Mouse (Mus musculus) A20 (cell line): ENCODE data around the gene Gorab.

Experiments used
- DNase-seq: peaks from one replicate; pipeline ENCODE4 v3.0.0-alpha.2; 2011; ENCODE audit warnings: low read depth, low spot score

The Gorab gene

GRCm38 (mm10) chr1:163403498-163404126 lies at the start of gene Gorab:
TSS of gene Gorab (minus strand) at chr1:163403669.
- peak; percentile 96 for DNase-seq

- DNase-seq, result no peak
Measured at GRCm38 (mm10) chr1:163443832-163444231, 40.4 kb upstream of the Gorab start.

- no peak for DNase-seq
Measured at GRCm38 (mm10) chr1:163439002-163439401, 35.5 kb upstream of the Gorab start.

DNA sequence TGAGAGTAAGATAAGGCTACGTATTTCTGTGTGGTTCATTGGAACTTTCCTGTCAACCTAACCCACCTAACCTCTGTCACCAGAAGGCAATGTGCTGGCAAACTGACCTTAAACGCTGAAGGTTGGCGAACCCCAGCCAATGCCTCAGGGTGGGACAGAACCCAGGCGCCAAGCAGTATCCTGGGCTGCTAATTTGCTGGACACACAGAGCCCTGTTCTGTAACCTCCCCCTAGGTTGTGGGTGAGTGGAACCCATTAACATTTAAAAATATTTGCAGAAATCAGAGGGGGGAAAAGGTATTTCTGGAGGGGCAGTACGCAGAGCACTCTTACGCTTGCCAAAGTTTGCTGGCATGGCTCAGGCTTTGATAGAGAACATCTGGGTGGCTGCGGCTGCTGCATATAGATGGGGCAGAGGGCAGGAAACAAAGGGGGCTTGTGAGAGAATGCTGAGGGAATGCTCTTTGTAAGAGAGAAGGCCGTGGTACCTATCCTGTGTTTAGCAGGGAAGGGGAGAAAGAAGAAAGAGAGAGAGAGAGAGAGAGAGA lies 20.1 kb upstream of the Gorab start:
- no peak for DNase-seq

DNA sequence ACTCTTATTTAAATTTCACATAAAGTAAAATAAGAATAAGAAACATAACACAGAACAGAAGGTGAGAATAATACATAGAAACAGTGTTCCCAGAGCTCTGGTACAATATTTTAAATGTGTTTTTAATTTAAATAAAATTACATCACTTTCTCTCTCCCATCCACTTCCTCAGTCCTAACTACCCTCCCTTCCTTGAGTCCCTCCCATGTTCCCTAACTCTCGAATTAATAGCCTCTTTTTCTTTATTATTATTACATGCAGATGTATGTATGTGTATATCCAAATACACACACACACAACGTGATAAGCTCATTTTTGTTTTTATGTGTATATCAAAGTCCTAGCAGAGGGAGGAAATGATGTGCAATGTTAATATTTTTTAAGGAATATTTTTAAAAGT lies 13.7 kb upstream of the Gorab start:
- no peak for DNase-seq

GRCm38 (mm10) chr1:163414200-163414599 lies 10.7 kb upstream of the Gorab start:
- no peak for DNase-seq

- no peak for DNase-seq
Measured at GRCm38 (mm10) chr1:163406203-163406602, 2.7 kb upstream of the Gorab start.

DNA sequence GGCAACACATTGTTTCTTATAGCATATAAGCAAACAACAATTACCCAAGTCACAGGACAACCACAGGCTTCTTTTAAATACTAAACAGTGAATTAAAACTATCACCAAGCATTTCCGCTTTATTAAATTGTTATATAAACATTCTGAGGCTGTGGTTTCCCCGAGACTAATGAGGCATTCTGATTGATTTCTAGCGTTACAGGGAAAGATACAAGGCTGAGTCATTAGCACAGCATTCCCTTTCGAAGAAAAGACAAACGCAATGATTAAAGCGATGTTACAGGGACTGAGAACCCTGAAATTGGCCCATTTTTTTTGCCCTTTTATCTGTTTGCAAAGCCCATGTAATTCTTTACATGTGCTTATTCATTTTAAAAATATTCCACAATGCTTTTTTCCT lies 12.1 kb downstream of the Gorab start:
- DNase-seq, result no peak

GRCm38 (mm10) chr1:163390044-163390443 lies 13.4 kb downstream of the Gorab start:
- no peak for DNase-seq

- DNase-seq, result no peak
Measured at GRCm38 (mm10) chr1:163386196-163386595, 17.3 kb downstream of the Gorab start.

DNA sequence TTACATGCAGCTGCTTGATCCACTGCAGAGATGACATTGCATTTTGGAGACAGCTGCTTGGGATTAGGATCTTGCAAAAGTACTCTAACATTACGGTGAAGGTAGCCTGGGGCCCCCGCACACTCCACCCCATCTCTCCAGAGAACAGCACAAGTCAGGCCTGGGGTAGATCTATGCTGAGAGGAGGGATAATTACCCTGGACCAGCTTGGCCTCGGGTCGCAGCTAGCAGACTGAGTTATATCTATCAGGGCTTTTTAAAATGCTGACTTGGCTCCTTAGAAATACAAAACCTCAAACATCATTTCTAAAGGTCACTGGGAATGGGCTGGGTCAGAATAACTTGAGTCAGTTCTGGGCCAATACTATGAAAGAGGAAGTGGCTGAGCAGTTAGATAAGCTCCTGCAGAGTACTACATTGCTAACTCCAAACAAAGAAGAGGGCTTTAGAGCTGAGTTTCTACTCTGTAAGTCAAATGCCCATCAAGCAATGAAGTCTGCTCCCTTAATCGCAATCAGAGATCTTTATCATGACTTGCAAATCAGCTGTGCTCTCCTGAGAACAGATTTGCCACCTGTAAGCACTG lies 19.9 kb downstream of the Gorab start:
- no peak for DNase-seq

- no peak for DNase-seq
Measured at GRCm38 (mm10) chr1:163382048-163382719, 21.3 kb downstream of the Gorab start.

GRCm38 (mm10) chr1:163380591-163380990 lies 22.9 kb downstream of the Gorab start:
- DNase-seq, result no peak

- DNase-seq, result no peak
Measured at GRCm38 (mm10) chr1:163380072-163380471, 23.4 kb downstream of the Gorab start.

- DNase-seq, result no peak
Measured at GRCm38 (mm10) chr1:163377924-163378323, 25.5 kb downstream of the Gorab start.

GRCm38 (mm10) chr1:163376818-163377581 lies 26.5 kb downstream of the Gorab start:
- DNase-seq, result no peak

DNA sequence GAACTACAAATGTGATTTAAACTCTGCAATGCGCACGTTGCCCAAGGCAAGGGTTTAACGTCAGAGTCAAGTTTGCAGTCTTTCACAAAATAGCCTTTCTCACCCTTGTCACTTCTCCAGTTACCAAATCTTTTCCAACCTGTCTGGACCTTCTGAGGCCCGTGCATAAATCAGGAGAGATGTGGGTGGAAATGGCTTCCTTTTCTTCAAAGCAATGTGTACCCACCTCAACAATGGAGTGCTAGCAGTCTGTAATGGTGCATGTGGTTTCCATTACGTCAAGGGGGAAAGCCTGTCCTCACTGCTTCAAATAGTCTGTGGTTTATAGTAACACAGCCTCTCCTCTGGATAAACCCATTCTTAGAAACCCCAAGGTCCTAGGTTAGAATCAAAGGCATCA lies 29.0 kb downstream of the Gorab start:
- no peak for DNase-seq

- no peak for DNase-seq
Measured at GRCm38 (mm10) chr1:163362202-163362601, 41.3 kb downstream of the Gorab start.

DNA sequence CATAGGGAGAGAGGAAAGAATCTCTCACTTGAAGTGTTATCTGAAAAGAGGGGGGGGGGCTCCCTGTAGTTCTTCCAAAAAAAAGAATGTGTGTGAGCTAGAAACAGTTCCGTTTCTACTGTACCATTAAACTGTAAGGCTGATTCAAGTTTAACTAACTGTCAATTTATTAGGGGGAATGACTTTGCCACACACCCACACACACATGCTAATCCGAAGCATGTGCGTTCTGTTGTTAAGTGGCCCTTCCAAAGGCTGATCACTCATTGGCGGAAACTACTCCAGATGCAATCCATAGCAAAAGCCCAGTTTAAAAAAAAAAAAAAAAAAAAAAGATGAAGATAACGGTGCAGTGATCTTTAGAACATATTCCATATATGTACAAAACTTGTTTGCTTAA lies 42.1 kb downstream of the Gorab start:
- no peak for DNase-seq

DNA sequence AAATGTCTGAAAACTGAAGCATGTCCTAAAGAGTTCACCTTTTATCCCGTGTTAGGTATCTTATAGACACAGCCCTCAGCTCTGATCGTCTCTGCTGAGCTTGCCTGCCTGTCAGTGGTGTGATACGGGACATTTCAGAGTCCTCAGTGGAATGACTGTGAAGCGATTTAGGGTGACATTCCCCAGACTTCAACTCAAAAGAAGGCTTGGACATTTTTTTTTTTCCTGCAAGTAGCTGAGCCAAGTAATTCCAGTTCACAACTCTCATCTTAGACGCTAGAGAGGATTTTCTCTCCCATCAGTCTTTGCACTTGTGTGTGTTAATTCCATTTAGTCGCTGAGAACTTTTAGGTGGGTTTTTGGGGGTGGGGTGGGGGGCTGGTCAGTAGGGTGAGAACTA lies 42.7 kb downstream of the Gorab start:
- DNase-seq, result no peak

- DNase-seq, result no peak
Measured at GRCm38 (mm10) chr1:163359521-163359920, 43.9 kb downstream of the Gorab start.

DNA sequence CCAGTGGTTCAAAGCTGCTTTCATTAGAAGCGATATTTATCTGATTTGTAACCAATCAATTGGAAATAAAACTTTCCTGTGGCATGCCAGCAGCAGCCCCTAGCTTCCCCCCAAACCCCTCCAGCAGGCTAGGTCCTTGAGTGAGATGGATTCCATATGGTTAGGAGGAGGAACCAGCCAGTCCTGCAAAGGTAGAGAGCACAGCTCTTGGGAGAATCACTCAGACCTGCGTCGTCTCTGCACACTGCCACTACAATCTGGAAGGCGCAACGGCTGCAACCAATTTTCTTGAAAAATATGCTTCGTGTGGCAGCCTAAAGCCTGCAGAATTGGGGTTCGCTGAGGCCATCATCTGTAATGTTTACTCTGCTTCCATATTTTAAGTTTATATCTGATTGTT lies 45.3 kb downstream of the Gorab start:
- DNase-seq, result no peak
